Mouse (Mus musculus): ENCODE measurements around the gene Sod2.
"Not testable (repeated sequence)": the region's sequence is repeated elsewhere in the genome, so short reads cannot be mapped to it uniquely, and the experiment has no call there.

DNA sequence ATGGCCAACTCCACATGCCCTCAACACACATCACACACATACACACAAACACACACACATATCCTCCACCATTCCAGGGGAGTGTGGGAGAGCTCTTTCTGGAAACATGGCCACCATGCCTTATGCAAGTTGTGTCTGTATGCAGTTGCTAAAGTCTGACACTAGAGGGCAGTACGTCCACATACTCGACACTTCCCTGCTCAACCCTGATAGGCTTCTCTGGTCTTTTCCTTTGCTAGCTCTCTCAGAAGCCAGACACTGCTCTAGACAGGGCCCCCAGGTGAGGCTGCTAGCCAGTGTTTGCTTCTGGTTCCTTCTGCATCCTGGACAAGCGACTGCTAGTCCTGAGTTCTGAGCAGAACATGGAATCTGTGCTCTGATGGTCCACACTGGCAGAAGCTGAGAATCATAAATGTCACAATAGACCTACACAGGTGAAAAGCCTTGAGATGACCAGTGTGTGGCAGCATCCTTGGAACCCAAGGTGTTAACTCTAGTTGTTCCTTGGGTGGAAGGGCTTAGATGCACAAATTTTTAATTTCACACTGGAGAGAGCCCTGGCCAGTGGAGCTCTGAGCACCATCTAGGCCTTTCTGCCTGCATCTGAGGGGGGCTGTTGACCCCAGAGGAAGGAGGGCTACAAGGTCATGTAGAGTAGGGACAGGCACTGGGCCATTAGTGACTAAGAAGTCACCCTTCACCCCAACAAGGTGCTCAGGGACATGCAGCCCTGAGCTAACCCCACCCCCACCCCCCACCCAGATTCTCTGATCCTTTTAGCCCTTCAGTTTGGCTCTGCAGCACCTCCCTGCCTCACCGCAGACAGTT, 37.4 kb downstream of the Sod2 start:
- TF ChIP-seq MAX (IDR thresholded peaks at IDR 0.05); CTCF (IDR thresholded peaks at IDR 0.05; ENCODE audit: control insufficient read depth, insufficient read depth, insufficient read length): not testable (repeated sequence)

All from C2C12 (cell line).